Mouse (Mus musculus): ENCODE measurements at regions not wholly inside any gene's neighbourhood (a gene's known extent, or its start where the extent isn't known, plus 50 kb on each side); places are given as distances from the start of the nearest gene placed in this dataset.

DNA sequence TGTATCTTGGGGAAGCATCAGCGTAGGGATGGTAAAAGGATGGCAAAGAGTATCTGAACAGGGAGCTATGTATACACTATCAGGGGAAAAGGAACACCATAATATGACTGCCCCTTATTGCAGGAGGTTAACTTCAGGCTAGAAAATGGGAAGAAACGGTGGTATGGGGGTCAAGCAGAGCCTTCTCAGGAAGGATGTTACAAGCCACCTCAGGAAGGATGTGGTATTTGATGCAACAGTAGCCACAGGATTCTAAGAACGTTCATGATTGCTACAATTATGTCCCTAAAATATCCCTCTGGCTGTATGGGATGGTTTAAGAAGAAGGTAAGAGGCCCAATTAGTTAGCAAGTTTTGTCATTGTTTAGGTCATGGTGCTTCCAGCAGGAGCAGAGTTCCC, 249.5 kb downstream of the Inhba start:
- TF ChIP-seq MYOG (IDR thresholded peaks at IDR 0.05; ENCODE audit: control insufficient read depth, extremely low read depth, insufficient read length) (no peak), MYOD1 (IDR thresholded peaks at IDR 0.05; ENCODE audit: control insufficient read depth, insufficient read length, low read depth) (no peak), CTCF (IDR thresholded peaks at IDR 0.05; ENCODE audit: control insufficient read depth, insufficient read depth, insufficient read length) (no peak)
- H3K79me3 ChIP-seq (ENCODE audit: low read depth): no peaks in the 10 kb centered on the region
- H3K79me2 ChIP-seq (ENCODE audit: control insufficient read depth, insufficient read depth): no peaks in the 10 kb centered on the region
- H3K27me3 ChIP-seq (ENCODE audit: control insufficient read depth, insufficient read depth, insufficient read length): no peaks in the 10 kb centered on the region
- no peaks in the 10 kb centered on the region for H3K36me3 ChIP-seq (ENCODE audit: control insufficient read depth, insufficient read depth)
- H3ac ChIP-seq (ENCODE audit: control insufficient read depth, insufficient read length, low read depth): no peak overlapping the region
- no peak overlapping the region for H3K4me3 ChIP-seq (ENCODE audit: insufficient read depth, poor library complexity, severe bottlenecking)

DNA sequence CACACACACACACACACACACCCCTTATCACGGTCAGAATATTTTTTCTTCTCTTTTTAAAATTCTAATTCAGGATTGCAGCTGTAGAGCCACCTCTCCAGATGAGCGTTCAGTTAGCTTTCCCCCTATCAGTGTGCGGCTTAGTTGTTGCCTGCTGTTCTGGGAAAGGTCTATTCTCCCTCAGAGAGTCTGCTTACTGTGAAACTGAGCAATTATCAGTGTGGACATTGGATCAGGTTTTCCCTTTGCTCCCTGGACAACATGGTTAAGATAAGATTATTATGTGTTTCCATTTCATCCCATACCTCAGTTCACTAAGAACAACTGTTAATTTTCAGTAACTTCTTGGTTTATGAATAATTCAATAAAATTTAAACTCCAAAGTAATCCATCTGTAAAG, 268.3 kb downstream of the Inhba start:
- Histone ChIP-seq H3K36me3 (ENCODE audit: control insufficient read depth, insufficient read depth) (no peaks in the 10 kb centered on the region), H3K27me3 (ENCODE audit: control insufficient read depth, insufficient read depth, insufficient read length) (no peaks in the 10 kb centered on the region), H3K79me3 (ENCODE audit: low read depth) (no peaks in the 10 kb centered on the region), H3ac (ENCODE audit: control insufficient read depth, insufficient read length, low read depth) (no peak overlapping the region), H3K79me2 (ENCODE audit: control insufficient read depth, insufficient read depth) (no peaks in the 10 kb centered on the region), H3K4me3 (ENCODE audit: insufficient read depth, poor library complexity, severe bottlenecking) (no peak overlapping the region)
- TF ChIP-seq FOSL1 (IDR thresholded peaks at IDR 0.05; ENCODE audit: insufficient read depth, low read length, poor library complexity, severe bottlenecking) (no peak), CEBPB (IDR thresholded peaks at IDR 0.05; ENCODE audit: low read depth) (no peak), MAX (IDR thresholded peaks at IDR 0.05) (no peak), MYOG (IDR thresholded peaks at IDR 0.05; ENCODE audit: control insufficient read depth, extremely low read depth, insufficient read length) (no peak), USF1 (IDR thresholded peaks at IDR 0.05; ENCODE audit: low read depth) (no peak), MYOD1 (IDR thresholded peaks at IDR 0.05; ENCODE audit: control insufficient read depth, insufficient read length, low read depth) (no peak), CTCF (IDR thresholded peaks at IDR 0.05; ENCODE audit: control insufficient read depth, insufficient read depth, insufficient read length) (no peak)

GRCm38 (mm10) chr13:16280742-16281141, 269.1 kb downstream of the Inhba start:
- Histone ChIP-seq H3K4me3 (ENCODE audit: insufficient read depth, poor library complexity, severe bottlenecking) (no peak overlapping the region), H3K27me3 (ENCODE audit: control insufficient read depth, insufficient read depth, insufficient read length) (no peaks in the 10 kb centered on the region), H3K79me2 (ENCODE audit: control insufficient read depth, insufficient read depth) (no peaks in the 10 kb centered on the region), H3K36me3 (ENCODE audit: control insufficient read depth, insufficient read depth) (no peaks in the 10 kb centered on the region), H3ac (ENCODE audit: control insufficient read depth, insufficient read length, low read depth) (no peak overlapping the region), H3K79me3 (ENCODE audit: low read depth) (no peaks in the 10 kb centered on the region)
- TF ChIP-seq MAX (IDR thresholded peaks at IDR 0.05) (no peak), CTCF (IDR thresholded peaks at IDR 0.05; ENCODE audit: control insufficient read depth, insufficient read depth, insufficient read length) (no peak), MYOD1 (IDR thresholded peaks at IDR 0.05; ENCODE audit: control insufficient read depth, insufficient read length, low read depth) (no peak), MYOG (IDR thresholded peaks at IDR 0.05; ENCODE audit: control insufficient read depth, extremely low read depth, insufficient read length) (no peak), FOSL1 (IDR thresholded peaks at IDR 0.05; ENCODE audit: insufficient read depth, low read length, poor library complexity, severe bottlenecking) (no peak), CEBPB (IDR thresholded peaks at IDR 0.05; ENCODE audit: low read depth) (no peak), USF1 (IDR thresholded peaks at IDR 0.05; ENCODE audit: low read depth) (no peak)

DNA sequence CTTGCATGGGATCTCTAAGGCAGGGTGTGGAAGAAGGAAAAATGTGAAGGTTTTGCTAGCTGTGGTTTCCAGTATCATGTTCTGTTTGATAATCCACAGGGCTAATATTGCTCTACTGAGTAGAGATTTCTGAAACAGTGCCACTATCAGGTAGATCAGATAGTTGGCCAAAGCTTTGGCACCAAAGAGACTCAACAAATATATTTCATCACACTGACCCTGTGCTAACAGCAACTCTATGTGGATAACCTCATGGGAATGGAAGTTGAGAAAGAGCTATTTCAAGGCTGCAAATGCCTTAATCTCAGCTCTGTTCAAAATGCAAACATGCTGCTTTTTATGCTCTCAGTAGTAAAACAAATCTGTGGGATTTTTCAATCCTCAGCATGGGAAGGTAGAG, 270.1 kb downstream of the Inhba start:
- Histone ChIP-seq H3K4me3 (ENCODE audit: insufficient read depth, poor library complexity, severe bottlenecking) (no peak overlapping the region), H3K79me2 (ENCODE audit: control insufficient read depth, insufficient read depth) (no peaks in the 10 kb centered on the region), H3K27me3 (ENCODE audit: control insufficient read depth, insufficient read depth, insufficient read length) (no peaks in the 10 kb centered on the region), H3K36me3 (ENCODE audit: control insufficient read depth, insufficient read depth) (no peaks in the 10 kb centered on the region), H3ac (ENCODE audit: control insufficient read depth, insufficient read length, low read depth) (no peak overlapping the region), H3K79me3 (ENCODE audit: low read depth) (no peaks in the 10 kb centered on the region)
- TF ChIP-seq MYOD1 (IDR thresholded peaks at IDR 0.05; ENCODE audit: control insufficient read depth, insufficient read length, low read depth) (no peak), CTCF (IDR thresholded peaks at IDR 0.05; ENCODE audit: control insufficient read depth, insufficient read depth, insufficient read length) (no peak), MYOG (IDR thresholded peaks at IDR 0.05; ENCODE audit: control insufficient read depth, extremely low read depth, insufficient read length) (no peak), USF1 (IDR thresholded peaks at IDR 0.05; ENCODE audit: low read depth) (no peak), CEBPB (IDR thresholded peaks at IDR 0.05; ENCODE audit: low read depth) (no peak), FOSL1 (IDR thresholded peaks at IDR 0.05; ENCODE audit: insufficient read depth, low read length, poor library complexity, severe bottlenecking) (no peak), MAX (IDR thresholded peaks at IDR 0.05) (no peak)

DNA sequence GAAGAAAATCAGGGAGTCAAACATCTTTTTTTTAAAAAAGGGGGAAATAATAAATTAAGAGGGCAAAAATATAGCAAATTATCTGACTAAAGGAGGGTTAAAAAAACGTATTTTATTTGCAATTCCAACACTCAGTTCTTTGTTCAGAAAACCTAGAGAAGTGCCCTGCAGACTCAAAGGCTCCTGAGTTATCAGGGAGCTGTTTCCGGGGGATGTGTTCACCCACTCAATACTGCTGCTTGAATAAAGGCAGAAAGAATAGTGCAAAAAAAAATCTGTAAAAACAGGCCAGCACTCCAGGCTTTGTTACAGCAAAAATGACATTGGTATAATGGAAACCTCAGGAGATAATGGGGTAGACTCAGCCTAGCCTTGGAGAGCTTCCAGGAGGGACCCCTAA, 270.6 kb downstream of the Inhba start:
- Histone ChIP-seq H3K36me3 (ENCODE audit: control insufficient read depth, insufficient read depth) (no peaks in the 10 kb centered on the region), H3K79me2 (ENCODE audit: control insufficient read depth, insufficient read depth) (no peaks in the 10 kb centered on the region), H3K79me3 (ENCODE audit: low read depth) (no peaks in the 10 kb centered on the region), H3K4me3 (ENCODE audit: insufficient read depth, poor library complexity, severe bottlenecking) (no peak overlapping the region), H3K27me3 (ENCODE audit: control insufficient read depth, insufficient read depth, insufficient read length) (no peaks in the 10 kb centered on the region), H3ac (ENCODE audit: control insufficient read depth, insufficient read length, low read depth) (no peak overlapping the region)
- no peak for TF ChIP-seq FOSL1 (IDR thresholded peaks at IDR 0.05; ENCODE audit: insufficient read depth, low read length, poor library complexity, severe bottlenecking)
- no peak for TF ChIP-seq CEBPB (IDR thresholded peaks at IDR 0.05; ENCODE audit: low read depth)

- Histone ChIP-seq H3K79me3 (ENCODE audit: low read depth) (no peaks in the 10 kb centered on the region), H3K27me3 (ENCODE audit: control insufficient read depth, insufficient read depth, insufficient read length) (no peaks in the 10 kb centered on the region), H3ac (ENCODE audit: control insufficient read depth, insufficient read length, low read depth) (no peak overlapping the region), H3K79me2 (ENCODE audit: control insufficient read depth, insufficient read depth) (no peaks in the 10 kb centered on the region), H3K36me3 (ENCODE audit: control insufficient read depth, insufficient read depth) (no peaks in the 10 kb centered on the region), H3K4me3 (ENCODE audit: insufficient read depth, poor library complexity, severe bottlenecking) (no peak overlapping the region)
- TF ChIP-seq MAX (IDR thresholded peaks at IDR 0.05) (no peak), MYOG (IDR thresholded peaks at IDR 0.05; ENCODE audit: control insufficient read depth, extremely low read depth, insufficient read length) (no peak), CEBPB (IDR thresholded peaks at IDR 0.05; ENCODE audit: low read depth) (no peak), USF1 (IDR thresholded peaks at IDR 0.05; ENCODE audit: low read depth) (no peak), FOSL1 (IDR thresholded peaks at IDR 0.05; ENCODE audit: insufficient read depth, low read length, poor library complexity, severe bottlenecking) (no peak), CTCF (IDR thresholded peaks at IDR 0.05; ENCODE audit: control insufficient read depth, insufficient read depth, insufficient read length) (no peak), MYOD1 (IDR thresholded peaks at IDR 0.05; ENCODE audit: control insufficient read depth, insufficient read length, low read depth) (no peak)
Observed at GRCm38 (mm10) chr13:16283336-16283735, 271.7 kb downstream of the Inhba start.

Data from C2C12 (cell line).